Mouse (Mus musculus) regulatory T cell (primary cell): ENCODE measurements around the gene Xrcc6.

Experiments used
- in situ Hi-C: fragments of 300-600 bp; cut with MboI, MseI; formaldehyde crosslinking; loops from one replicate; pipeline ENCODE4 v1.15.1; 2025; ENCODE audit warnings: high pct_unique_total_duplicates

Gene Xrcc6

GRCm38 (mm10) chr15:81987646-81988045 is at the start of gene Xrcc6:
TSS of gene Xrcc6 (plus strand) at chr15:81987835.
- in situ Hi-C loops: no loop called here

GRCm38 (mm10) chr15:81938246-81938645 is 49.4 kb upstream of the Xrcc6 start:
- in situ Hi-C loops: no loop called here

GRCm38 (mm10) chr15:81939157-81939715 is 48.4 kb upstream of the Xrcc6 start:
- in situ Hi-C loops: no loop called here

GRCm38 (mm10) chr15:81939774-81940173 is 47.9 kb upstream of the Xrcc6 start:
- in situ Hi-C loops: no loop called here

- in situ Hi-C loops: no loop called here
These were observed 47.4 kb upstream of the Xrcc6 start for GRCm38 (mm10) chr15:81940219-81940618.

- in situ Hi-C loops: no loop called here
These were observed 46.6 kb upstream of the Xrcc6 start for GRCm38 (mm10) chr15:81941010-81941409.

- in situ Hi-C loops: no loop called here
These were observed 44.4 kb upstream of the Xrcc6 start for GRCm38 (mm10) chr15:81943176-81943749.

- in situ Hi-C loops: no loop called here
These were observed 38.6 kb upstream of the Xrcc6 start for GRCm38 (mm10) chr15:81949076-81949475.

- in situ Hi-C loops: no loop called here
These were observed 38.0 kb upstream of the Xrcc6 start for GRCm38 (mm10) chr15:81949476-81950131.

- in situ Hi-C loops: no loop called here
These were observed 36.9 kb upstream of the Xrcc6 start for GRCm38 (mm10) chr15:81950716-81951115.

- in situ Hi-C loops: no loop called here
These were observed 36.5 kb upstream of the Xrcc6 start for GRCm38 (mm10) chr15:81951159-81951558.

- in situ Hi-C loops: no loop called here
These were observed 35.3 kb upstream of the Xrcc6 start for GRCm38 (mm10) chr15:81952310-81952709.

GRCm38 (mm10) chr15:81954151-81954583 is 33.5 kb upstream of the Xrcc6 start:
- in situ Hi-C loops: no loop called here

GRCm38 (mm10) chr15:81954716-81955115 is 32.9 kb upstream of the Xrcc6 start:
- in situ Hi-C loops: no loop called here

- in situ Hi-C loops: no loop called here
These were observed 32.2 kb upstream of the Xrcc6 start for GRCm38 (mm10) chr15:81955414-81955813.

- in situ Hi-C loops: no loop called here
These were observed 31.2 kb upstream of the Xrcc6 start for GRCm38 (mm10) chr15:81956457-81956856.

- in situ Hi-C loops: no loop called here
These were observed 30.0 kb upstream of the Xrcc6 start for GRCm38 (mm10) chr15:81957598-81957997.

- in situ Hi-C loops: no loop called here
These were observed 28.7 kb upstream of the Xrcc6 start for GRCm38 (mm10) chr15:81958906-81959305.

- in situ Hi-C loops: no loop called here
These were observed 27.2 kb upstream of the Xrcc6 start, which contains the start of gene Pmm1 for GRCm38 (mm10) chr15:81960171-81961077. TSS of gene Pmm1 (minus strand) at chr15:81960930.

GRCm38 (mm10) chr15:81961078-81961451 is 26.6 kb upstream of the Xrcc6 start:
- in situ Hi-C loops: no loop called here

- in situ Hi-C loops: no loop called here
These were observed 23.4 kb upstream of the Xrcc6 start for GRCm38 (mm10) chr15:81964262-81964661.

GRCm38 (mm10) chr15:81964980-81965545 is 22.6 kb upstream of the Xrcc6 start:
- in situ Hi-C loops: no loop called here
